Mouse (Mus musculus) intestine, embryonic 15.5 days (tissue): ENCODE results near the gene Mcf2l. TPM values are rescaled to one million over a fixed set of nuclear protein-coding genes. Genes with fewer than 3 reads are reported as not detected.

Experiments used
- ATAC-seq: fragments of 200-750 bp; cut with Nextera tagmentation; 2 replicates; pipeline ENCODE4 v1.8.0; 2017; ENCODE audit warnings: moderate TSS enrichment, moderate library complexity
- H3K27ac ChIP-seq: fragments of 300-500 bp; sonication (generic); 2 replicates; pipeline ENCODE4 v1.5.1; 2015; ENCODE audit warnings: mild to moderate bottlenecking, inconsistent platforms
- H3K27me3 ChIP-seq: fragments of 300-500 bp; sonication (generic); replicated peaks from 2 replicates; pipeline ENCODE4 v1.6.1; 2015; ENCODE audit warnings: inconsistent platforms
- H3K36me3 ChIP-seq: fragments of 300-500 bp; sonication (generic); 2 replicates; pipeline ENCODE4 v1.6.1; 2015; ENCODE audit warnings: inconsistent platforms
- H3K4me1 ChIP-seq: fragments of 300-500 bp; sonication (generic); replicated peaks from 2 replicates; pipeline ENCODE4 v1.6.1; 2015; ENCODE audit warnings: inconsistent platforms
- H3K4me2 ChIP-seq: fragments of 300-500 bp; sonication (generic); replicated peaks from 2 replicates; pipeline ENCODE4 v1.6.1; 2015; ENCODE audit warnings: mild to moderate bottlenecking, inconsistent platforms
- H3K4me3 ChIP-seq: fragments of 300-500 bp; sonication (generic); replicated peaks from 2 replicates; pipeline ENCODE4 v1.5.1; 2015; ENCODE audit warnings: inconsistent platforms
- H3K9ac ChIP-seq: fragments of 300-500 bp; sonication (generic); 2 replicates; pipeline ENCODE4 v1.6.1; 2015; ENCODE audit warnings: inconsistent platforms
- H3K9me3 ChIP-seq: fragments of 300-500 bp; sonication (generic); 2 replicates; pipeline ENCODE4 v1.6.1; 2016; ENCODE audit warnings: inconsistent platforms
- WGBS: fragments of 180-500 bp; shearing (Covaris S2); methylation state at CpG from one replicate; pipeline ENCODE4 v1.1.7; 2015; 5-methylcytosine and 5-hydroxymethylcytosine counted together
- polyA plus RNA-seq: library from polyadenylated mRNA; unstranded; fragments of >200 nt; fragmentation: Nextera tagmentation; extraction: Ambion mirVana; gene quantifications from 2 replicates; pipeline ENCODE4 v1.2.1, GENCODE M21; 2015

Mcf2l gene
- polyA plus RNA-seq, 1 experiment from 2014 or later, result 13.7 TPM

DNA sequence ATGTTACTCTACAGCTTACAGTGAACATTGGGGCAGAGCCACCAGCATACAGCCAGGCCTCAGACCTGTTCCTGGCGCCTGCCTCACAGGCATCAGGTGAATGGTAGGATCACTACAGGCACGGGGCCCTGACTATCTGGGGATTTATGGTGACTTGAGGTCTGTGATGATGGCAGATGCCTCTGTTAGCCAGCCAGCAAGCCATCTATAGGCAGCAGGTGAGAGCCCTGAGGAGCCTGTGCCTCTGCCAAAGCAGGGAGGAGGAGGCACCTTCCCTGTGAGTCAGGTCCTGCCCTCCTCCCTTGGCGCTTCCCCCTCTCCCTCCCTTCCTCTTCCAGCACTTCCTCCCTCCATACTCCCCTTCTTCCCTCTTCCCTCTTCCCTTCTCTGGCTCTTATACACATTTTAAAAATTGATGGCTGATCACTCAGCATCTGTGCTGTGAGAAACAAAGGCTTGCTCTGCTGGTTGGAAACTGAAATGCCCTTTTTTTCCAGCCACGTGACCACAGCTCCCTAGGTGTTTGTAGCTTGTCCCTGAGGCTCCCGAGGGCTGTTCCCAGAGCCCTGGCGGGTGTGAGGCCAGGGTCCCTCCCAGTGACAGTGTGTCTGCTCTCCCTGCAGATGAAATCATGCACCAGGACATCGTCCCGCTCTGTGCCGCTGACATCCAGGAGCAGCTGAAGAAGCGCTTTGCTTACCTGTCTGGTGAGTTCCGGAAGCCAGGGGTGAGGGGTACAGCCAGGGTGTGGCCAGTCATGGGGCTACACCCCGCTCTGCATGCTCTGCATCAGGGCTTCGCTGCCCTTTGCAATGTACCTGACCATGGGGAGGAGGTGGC, 89.2 kb downstream of the Mcf2l start:
- Histone ChIP-seq H3K36me3 (no peaks in the 10 kb centered on the region), H3K9me3 (no peaks in the 10 kb centered on the region), H3K27me3 (no peaks in the 10 kb centered on the region), H3K4me3 (no peak overlapping the region), H3K4me2 (no peak overlapping the region), H3K4me1 (peaks cover 8% of the 10 kb centered on the region; the same call in 1 of the 2 replicates), H3K9ac (no peak overlapping the region), H3K27ac (no peak overlapping the region)
- peak; percentile 51; the same call in 1 of the 2 replicates for ATAC-seq
- 55% methylated on average over 13 of the region's 13 CpGs for WGBS

DNA sequence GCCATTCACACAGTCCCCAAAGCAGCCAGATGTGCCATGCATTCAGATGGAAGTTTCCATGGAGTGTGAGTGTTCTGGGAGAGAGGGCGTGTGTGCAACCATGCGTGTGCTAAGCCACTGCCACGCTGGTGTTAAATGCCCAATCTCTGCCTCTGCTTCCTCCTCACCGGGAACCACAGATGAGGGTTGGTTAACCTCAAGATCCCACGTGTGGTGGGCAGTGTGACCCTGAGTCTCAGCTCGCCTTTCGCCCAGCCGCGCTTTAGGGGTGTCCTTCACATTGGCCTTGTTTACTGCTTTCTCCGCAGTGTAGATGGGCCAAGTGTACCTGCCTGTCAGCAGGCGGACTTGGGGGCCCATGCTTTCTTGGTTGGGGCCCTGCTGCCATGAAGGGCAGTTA, 102.7 kb downstream of the Mcf2l start:
- no peak overlapping the region for H3K27ac ChIP-seq
- H3K4me1 ChIP-seq, result no peaks in the 10 kb centered on the region
- WGBS, result 85% methylated on average over 11 of the region's 11 CpGs

DNA sequence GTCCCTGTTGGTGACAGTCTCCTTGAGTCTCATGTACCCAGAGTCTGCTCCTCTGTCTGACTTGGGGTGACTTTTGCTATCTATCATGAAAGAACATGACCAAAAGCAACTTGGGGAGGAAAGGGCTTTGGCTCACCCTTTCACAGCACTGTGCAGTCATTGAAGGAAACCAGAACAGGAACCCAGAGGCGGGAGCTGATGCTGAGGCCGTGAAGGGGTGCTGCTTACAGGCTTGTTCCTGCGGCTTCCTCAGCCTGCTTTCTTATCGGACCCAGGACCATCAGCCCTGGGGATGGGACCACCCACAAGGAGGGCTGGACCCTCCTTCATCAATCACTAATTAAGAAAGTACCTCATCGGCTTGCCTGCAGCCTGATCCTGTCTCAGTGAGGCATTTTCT, 103.1 kb downstream of the Mcf2l start:
- Histone ChIP-seq H3K4me2 (no peak overlapping the region), H3K9me3 (no peaks in the 10 kb centered on the region), H3K36me3 (no peaks in the 10 kb centered on the region), H3K4me1 (no peaks in the 10 kb centered on the region), H3K4me3 (no peak overlapping the region), H3K27me3 (no peaks in the 10 kb centered on the region), H3K27ac (no peak overlapping the region), H3K9ac (no peak overlapping the region)
- ATAC-seq, result no peak
- WGBS, result 46% methylated on average over 5 of the region's 5 CpGs

More for the DNA sequence above, 102.7 kb downstream of the Mcf2l start:
- Histone ChIP-seq H3K9ac (no peak overlapping the region), H3K27me3 (no peaks in the 10 kb centered on the region), H3K9me3 (no peaks in the 10 kb centered on the region), H3K4me2 (no peak overlapping the region), H3K36me3 (no peaks in the 10 kb centered on the region), H3K4me3 (no peak overlapping the region)
- no peak for ATAC-seq

DNA sequence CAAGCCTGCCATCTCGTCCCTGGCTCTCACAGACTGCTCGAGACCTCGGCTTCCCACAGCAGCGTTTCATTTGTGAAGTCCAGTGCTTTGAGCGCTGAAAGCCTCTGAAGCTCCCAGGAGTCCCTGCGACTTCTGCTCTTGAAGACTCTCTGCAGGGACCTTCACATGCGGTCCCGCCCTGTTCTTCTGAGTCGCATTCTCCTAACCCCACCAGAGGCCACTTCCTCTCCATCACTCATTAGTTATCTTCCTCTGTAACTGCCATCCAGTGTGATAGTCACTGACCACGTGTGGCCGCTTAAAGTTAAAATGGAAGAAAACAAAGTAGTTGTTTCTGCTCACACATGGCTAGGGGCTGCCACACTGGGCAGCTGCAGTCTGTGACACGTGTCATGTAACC, 103.7 kb downstream of the Mcf2l start:
- Histone ChIP-seq H3K9ac (no peak overlapping the region), H3K4me2 (no peak overlapping the region), H3K4me1 (no peaks in the 10 kb centered on the region), H3K27ac (no peak overlapping the region), H3K36me3 (no peaks in the 10 kb centered on the region), H3K27me3 (no peaks in the 10 kb centered on the region), H3K4me3 (no peak overlapping the region), H3K9me3 (no peaks in the 10 kb centered on the region)
- WGBS, result 67% methylated on average over 12 of the region's 12 CpGs
- ATAC-seq, result no peak

DNA sequence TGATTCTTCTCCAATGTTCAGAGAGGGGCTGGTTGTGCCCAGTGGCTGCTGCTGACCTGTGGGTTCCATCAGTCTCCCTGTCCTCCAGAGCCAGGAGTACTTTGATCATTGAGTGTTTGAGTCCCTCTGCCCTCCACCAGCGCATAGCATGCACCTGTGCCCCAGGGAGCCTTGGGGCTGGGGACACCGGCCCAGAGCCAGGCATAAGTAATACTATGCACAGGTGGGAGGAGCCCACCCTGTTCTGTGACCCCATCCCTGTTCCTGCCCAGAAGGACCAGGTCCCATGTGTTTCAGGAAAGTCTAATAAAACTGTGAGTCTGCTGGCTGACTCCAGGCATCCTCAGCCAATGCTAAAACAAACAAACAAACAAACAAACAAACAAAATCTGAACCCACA, 104.7 kb downstream of the Mcf2l start:
- WGBS, result 67% methylated on average over 2 of the region's 2 CpGs
- H3K9ac ChIP-seq, result no peak overlapping the region
- H3K4me3 ChIP-seq, result no peak overlapping the region
- H3K4me2 ChIP-seq, result no peak overlapping the region
- H3K9me3 ChIP-seq, result no peaks in the 10 kb centered on the region
- no peaks in the 10 kb centered on the region for H3K27me3 ChIP-seq
- no peak overlapping the region for H3K27ac ChIP-seq
- no peaks in the 10 kb centered on the region for H3K4me1 ChIP-seq
- H3K36me3 ChIP-seq, result no peaks in the 10 kb centered on the region
- no peak; the same call in 1 of the 2 replicates for ATAC-seq

DNA sequence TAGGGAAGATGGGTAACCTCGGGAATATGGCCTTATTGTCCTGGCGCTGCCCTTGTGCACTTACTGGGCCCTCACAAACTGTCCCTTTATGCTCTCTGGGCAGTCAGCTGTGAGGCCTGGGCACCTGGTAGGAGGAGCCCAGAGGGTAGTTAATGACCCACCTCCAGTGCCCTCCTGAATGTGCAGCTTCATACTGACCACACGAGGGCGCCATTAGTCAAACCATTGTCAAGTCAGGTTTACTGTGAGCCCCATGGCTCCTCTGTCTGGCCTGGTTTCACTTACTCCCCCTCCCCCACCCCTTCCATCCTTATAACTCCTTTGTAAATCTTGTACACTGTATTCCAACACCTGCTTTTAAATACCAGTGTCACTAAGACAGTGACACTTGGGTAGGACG, 105.1 kb downstream of the Mcf2l start:
- Histone ChIP-seq H3K9ac (no peak overlapping the region), H3K9me3 (no peaks in the 10 kb centered on the region), H3K27ac (no peak overlapping the region), H3K27me3 (no peaks in the 10 kb centered on the region), H3K36me3 (no peaks in the 10 kb centered on the region), H3K4me3 (no peak overlapping the region), H3K4me1 (no peaks in the 10 kb centered on the region), H3K4me2 (no peak overlapping the region)
- ATAC-seq, result peak; percentile 86
- 26% methylated on average over 5 of the region's 5 CpGs for WGBS

DNA sequence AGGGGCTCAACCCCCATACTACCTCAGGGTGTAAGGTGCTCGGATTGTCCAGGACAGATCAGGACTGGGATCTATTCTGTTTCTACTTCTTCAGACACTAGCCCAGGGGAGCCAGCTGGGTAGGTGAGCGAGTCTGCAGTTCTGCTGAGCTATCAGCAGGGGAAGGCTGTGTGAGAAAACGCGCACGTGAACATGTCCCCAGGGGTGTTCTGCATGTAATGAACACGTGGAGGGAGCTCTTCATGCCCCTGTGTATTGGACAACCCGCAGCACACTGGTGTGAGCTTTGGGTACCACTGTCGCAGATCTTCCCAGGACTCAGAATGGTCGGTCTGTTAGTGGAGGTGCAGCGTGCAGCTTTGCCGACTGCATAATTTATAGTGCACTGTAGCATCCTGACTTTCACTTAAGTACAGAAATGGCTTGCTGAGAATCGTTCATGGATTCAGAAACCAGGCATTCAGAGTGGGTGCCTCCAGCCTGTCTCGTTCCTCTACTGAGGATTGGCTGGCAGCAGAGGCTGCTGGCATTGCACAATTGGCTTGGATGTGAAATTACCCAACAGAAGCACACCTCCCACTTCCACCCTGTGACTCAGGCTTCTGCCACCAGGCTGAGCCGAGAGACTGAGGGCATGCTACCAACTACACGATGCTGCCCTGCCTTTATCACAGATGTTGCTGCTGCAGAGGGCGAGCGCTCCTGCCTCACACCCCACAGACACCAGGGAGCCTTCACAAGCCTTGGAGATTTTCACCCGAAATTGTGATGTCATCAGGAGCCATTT, 110.3 kb downstream of the Mcf2l start:
- Histone ChIP-seq H3K9ac (no peak overlapping the region), H3K36me3 (no peaks in the 10 kb centered on the region), H3K4me1 (no peaks in the 10 kb centered on the region), H3K4me2 (no peak overlapping the region), H3K9me3 (no peaks in the 10 kb centered on the region), H3K27ac (no peak overlapping the region), H3K27me3 (no peaks in the 10 kb centered on the region), H3K4me3 (no peak overlapping the region)
- WGBS, result 84% methylated on average over 18 of the region's 18 CpGs
- ATAC-seq, result no peak

DNA sequence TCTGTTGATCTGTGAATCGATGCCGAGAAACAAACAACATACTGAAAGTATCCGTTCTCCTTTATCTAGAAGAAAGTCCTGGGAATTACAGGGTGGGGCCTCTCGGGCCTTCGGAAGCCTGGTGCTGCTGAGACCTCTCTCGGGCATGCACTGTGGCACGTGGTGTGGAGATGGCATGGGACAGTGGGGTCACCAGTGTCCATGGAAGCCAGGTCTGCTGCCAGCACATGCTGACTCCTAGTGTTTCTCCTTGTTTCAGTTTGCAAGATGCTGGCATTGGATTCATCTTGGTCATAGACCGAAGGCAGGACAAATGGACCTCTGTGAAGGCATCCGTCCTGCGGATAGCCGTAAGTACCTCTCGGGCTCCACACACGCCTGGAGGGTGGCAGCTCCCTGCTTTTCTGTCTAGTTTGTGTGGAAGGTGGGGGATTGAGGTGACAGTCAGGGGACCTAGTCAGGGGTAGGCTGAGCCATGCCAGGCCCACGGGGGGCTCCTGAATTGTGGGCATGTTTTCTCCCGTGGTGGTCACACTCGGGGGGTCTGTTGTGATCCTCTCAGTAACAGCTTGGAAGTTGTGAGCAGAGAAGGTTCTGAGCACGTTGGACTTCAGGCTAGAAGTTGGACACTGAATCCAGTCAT, 111.1 kb downstream of the Mcf2l start:
- no peak overlapping the region for H3K4me2 ChIP-seq
- 85% methylated on average over 17 of the region's 17 CpGs for WGBS
- H3K9ac ChIP-seq, result no peak overlapping the region
- no peak overlapping the region for H3K27ac ChIP-seq
- no peaks in the 10 kb centered on the region for H3K4me1 ChIP-seq
- H3K4me3 ChIP-seq, result no peak overlapping the region
- no peaks in the 10 kb centered on the region for H3K36me3 ChIP-seq
- H3K27me3 ChIP-seq, result no peaks in the 10 kb centered on the region
- H3K9me3 ChIP-seq, result no peaks in the 10 kb centered on the region
- ATAC-seq, result no peak

DNA sequence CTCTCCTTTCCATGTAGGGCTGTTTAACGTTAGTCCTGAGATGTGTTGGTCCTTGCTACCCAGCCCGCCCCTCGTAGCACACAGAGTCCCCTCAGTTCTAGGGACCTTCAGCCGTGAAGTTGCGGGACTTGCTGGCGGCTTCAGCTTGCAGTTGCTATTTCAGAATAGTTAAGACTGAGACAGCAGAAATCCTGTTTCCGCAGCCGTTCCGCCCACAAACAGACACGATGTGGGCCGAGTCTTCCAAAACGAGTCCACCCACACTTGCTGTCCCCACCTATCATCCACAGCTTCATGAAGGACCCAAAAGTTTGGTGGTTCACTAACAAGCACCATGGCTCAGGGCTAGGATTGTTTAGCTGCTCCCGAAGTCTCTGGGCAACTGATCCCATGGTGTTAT, 111.7 kb downstream of the Mcf2l start:
- Histone ChIP-seq H3K4me3 (no peak overlapping the region), H3K27me3 (no peaks in the 10 kb centered on the region), H3K4me2 (no peak overlapping the region), H3K4me1 (no peaks in the 10 kb centered on the region), H3K9me3 (no peaks in the 10 kb centered on the region), H3K36me3 (no peaks in the 10 kb centered on the region), H3K9ac (no peak overlapping the region), H3K27ac (no peak overlapping the region)
- no peak for ATAC-seq
- 87% methylated on average over 13 of the region's 13 CpGs for WGBS

DNA sequence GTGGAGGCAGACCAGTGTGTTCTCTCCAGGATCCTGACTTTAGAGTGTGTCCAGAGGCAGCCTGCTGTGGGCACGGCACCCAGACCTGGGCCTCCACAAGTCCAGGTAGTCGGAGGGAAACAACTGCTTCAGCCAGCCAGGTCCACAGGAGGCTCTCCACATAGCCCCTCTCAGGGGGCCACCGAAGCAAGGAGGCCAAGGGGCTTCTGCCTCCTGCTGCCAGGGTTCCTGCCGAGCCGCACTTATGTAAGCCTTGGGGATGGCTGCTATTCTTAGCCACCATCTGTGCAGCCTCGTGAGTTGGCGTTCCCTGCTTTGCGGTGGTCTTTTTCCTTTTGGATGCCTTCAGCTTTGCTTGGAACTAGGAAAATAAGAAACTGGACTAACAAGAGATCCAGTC, 114.0 kb downstream of the Mcf2l start:
- WGBS, result 87% methylated on average over 8 of the region's 8 CpGs
- no peak for ATAC-seq

DNA sequence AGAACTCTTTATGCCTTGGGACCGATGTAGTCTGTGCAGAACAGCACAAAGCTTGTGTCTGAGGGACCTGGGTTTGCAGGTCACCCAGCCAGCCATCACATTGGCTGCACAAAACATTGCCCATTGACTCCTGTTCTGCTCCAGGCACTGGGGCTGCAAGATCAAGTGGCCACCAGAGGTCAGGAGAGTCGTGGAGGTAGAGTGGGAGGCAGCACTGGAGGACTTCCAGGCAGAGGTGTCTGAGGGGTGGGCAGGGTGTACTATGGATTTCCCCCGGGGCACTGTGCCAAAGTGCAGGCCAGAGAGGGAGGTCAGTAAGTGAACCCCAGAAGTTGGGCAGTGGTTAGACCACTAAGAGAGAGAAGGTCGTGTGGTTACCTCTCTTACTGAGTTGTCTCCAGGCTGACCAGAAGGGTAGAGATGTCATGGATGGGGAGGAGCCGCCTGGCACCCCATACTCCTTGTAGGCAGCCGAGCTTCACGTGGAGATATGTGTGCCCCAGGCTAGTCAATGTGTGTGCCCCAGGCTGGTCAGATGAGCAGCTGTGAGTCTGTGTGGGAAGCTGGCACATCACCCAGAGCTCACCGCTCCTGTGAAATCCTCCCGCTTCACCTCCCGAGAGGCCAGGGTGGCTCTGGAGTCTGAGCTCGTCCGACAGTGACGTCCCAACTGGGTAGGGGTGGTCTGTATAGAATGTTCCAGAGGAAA, 115.3 kb downstream of the Mcf2l start:
- Histone ChIP-seq H3K9ac (no peak overlapping the region), H3K4me2 (no peak overlapping the region), H3K27me3 (no peaks in the 10 kb centered on the region), H3K4me3 (no peak overlapping the region), H3K27ac (no peak overlapping the region), H3K4me1 (no peaks in the 10 kb centered on the region), H3K36me3 (no peaks in the 10 kb centered on the region), H3K9me3 (no peaks in the 10 kb centered on the region)
- ATAC-seq, result no peak
- WGBS, result 77% methylated on average over 13 of the region's 13 CpGs

More for the DNA sequence above, 114.0 kb downstream of the Mcf2l start:
- H3K4me3 ChIP-seq, result no peak overlapping the region
- H3K9ac ChIP-seq, result no peak overlapping the region
- H3K27me3 ChIP-seq, result no peaks in the 10 kb centered on the region
- H3K36me3 ChIP-seq, result no peaks in the 10 kb centered on the region
- H3K27ac ChIP-seq, result no peak overlapping the region
- H3K4me2 ChIP-seq, result no peak overlapping the region
- H3K9me3 ChIP-seq, result no peaks in the 10 kb centered on the region
- H3K4me1 ChIP-seq, result no peaks in the 10 kb centered on the region

DNA sequence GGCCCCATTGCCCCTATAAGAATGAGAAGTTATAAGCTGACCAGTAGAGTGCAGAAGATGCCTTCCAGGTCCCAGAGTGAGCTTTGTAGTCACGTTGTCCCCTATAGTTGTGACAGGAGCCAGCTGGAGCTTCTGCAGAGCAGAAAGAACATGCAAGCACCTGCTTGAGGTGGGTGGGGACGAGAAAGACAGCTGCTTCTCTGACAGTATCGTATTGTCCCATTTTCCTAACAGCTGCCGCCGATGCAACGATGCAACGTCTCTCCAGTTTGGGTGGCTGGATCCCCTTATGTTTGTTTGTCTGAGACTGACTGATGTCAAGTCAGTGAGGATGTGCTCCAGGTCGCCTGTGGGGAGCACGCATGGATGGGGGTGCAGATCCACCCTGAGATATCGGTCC, 117.8 kb downstream of the Mcf2l start:
- Histone ChIP-seq H3K9ac (no peak overlapping the region), H3K4me3 (no peak overlapping the region), H3K9me3 (no peaks in the 10 kb centered on the region), H3K36me3 (no peaks in the 10 kb centered on the region), H3K27ac (no peak overlapping the region), H3K4me1 (no peaks in the 10 kb centered on the region), H3K27me3 (no peaks in the 10 kb centered on the region), H3K4me2 (no peak overlapping the region)
- WGBS, result 70% methylated on average over 10 of the region's 10 CpGs
- ATAC-seq, result no peak
